Mouse (Mus musculus) E14TG2a.4 (cell line): ENCODE measurements around the gene Bicdl1.

Source experiments
- CTCF ChIP-seq: conservative IDR thresholded peaks from 2 replicates; pipeline ENCODE4 v1.5.1; 2014; ENCODE audit warnings: low read length
- NANOG ChIP-seq: IDR thresholded peaks from 2 replicates; pipeline ENCODE4 v1.6.1; 2014; ENCODE audit warnings: borderline replicate concordance, low read length, mixed read lengths
- POU5F1 ChIP-seq: IDR thresholded peaks from 2 replicates; pipeline ENCODE4 v1.6.1; 2014; ENCODE audit warnings: low read length, borderline replicate concordance

DNA sequence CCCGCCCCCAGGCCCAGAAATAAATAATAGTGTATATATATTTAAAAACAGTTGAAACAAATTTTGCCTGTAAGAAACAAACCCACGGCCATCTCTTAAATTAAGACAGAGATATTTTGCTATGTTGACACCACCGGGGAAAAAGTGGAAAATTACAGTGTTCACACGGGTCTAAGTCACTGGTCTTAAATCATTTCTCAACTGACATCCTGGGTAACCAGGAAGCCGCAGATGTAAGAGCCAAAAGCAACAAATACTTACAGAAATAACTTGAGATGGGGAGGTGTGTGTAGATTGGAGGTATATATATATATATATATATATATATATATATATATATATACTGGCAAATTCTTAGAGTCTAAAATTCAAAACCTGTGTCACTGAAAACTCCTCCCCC is 21.5 kb upstream of the Bicdl1 start:
- no peak for TF ChIP-seq CTCF
- no peak for TF ChIP-seq POU5F1
- no peak for TF ChIP-seq NANOG
